Mouse (Mus musculus) Muller cell, postnatal 12 days (primary cell): ENCODE results near the gene Nhsl1.
"Not testable (repeated sequence)": the region's sequence is repeated elsewhere in the genome, so short reads cannot be mapped to it uniquely, and the experiment has no call there.

Experiments
- DNase-seq: peaks from one replicate; pipeline ENCODE4 v3.0.0-alpha.2; 2015; ENCODE audit errors: inconsistent ontology term

Gene Nhsl1

DNA sequence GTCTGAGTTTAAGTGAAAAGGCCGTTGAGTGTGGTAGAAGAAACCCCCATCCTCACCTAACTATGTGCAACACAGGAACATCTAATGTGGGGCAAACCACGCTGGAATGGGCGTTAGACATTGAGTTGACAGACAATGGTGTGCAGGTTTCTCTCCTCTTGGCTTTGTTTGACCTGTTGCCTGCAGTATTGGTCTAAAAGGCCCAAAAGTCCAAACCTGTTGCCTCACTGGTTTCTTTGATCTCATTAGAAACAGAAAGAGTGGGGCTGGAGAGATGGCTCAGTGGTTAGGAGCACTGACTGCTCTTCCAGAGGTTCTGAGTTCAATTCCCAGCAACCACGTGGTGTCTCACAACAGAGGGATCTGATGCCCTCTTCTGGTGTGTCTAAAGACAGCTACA, 210.4 kb downstream of the Nhsl1 start:
- no peak for DNase-seq

DNA sequence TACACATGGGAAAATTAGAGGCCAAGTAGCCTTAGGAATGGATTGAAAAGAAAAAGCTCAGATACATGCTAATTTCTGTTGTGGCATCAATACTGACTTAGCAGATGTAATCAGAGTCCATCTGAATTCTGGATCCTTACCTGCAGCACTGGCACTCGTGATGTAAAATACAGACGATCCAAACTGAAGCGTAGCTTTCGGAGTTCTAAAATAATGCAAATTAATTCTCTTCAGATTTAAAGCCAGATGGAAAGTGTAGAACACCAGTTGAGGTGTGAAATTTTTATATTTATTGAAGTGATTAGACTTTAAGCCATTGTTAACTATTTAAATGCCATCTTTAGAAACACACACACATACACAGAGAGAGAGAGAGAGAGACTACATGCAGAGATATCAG, 211.4 kb downstream of the Nhsl1 start:
- no peak for DNase-seq

DNA sequence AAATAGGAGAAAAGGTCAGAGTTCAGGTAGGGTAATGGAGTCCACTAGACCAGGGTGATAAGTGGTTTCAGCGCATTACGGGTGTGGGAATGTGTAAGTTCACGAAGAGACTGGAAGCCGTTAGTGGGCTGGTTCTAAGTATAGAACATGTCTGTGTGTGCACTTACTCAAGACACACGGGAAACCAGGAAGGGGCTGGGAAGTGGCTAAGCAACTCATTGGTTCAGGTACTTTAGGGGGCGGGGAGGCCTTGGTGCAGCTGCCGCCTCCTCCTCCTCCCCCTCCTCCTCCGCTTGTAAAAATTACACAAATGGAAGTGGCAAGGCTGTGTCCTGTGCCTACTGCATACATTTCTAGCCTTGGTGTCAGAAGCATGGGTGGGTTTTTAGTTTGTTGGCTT, 213.5 kb downstream of the Nhsl1 start:
- no peak for DNase-seq

DNA sequence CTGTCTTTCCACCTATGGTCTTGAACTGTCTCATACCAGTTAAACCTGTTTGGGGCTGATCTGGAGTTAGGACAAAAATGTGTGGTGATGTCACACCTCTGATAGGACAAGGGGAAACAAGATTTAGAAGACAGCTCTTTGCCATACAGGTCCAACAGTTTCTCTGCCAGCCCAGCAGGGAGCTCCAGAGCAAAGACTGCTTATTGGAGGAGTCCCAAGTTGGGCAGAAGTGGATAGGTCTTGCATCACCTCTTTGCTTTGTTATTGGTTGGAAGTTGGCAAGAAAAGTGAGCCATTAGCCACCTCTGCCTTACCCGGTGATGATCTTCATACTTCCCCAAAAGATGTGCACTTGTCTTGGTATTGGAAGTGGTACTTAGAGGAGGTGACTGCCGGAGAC, 218.1 kb downstream of the Nhsl1 start:
- no peak for DNase-seq

DNA sequence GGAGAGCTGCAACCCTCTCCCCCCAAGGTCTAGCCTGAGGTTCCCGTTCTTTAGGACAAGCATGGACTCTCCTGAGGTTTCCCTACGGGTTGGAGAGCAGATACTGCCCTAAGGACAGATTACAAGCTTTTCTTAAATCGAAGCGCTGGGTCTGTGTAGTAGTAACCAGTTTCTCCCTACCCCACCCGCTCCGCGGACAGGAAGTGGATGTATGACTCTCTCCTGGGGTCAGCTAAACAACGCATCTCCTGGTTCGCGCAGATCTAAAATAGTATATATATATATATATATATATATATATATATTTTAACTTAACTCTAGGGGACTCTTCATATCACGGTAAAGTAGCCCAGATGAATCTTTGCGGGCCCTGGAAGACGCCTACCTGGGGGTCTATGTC, 226.5 kb downstream of the Nhsl1 start:
- DNase-seq = no peak

DNA sequence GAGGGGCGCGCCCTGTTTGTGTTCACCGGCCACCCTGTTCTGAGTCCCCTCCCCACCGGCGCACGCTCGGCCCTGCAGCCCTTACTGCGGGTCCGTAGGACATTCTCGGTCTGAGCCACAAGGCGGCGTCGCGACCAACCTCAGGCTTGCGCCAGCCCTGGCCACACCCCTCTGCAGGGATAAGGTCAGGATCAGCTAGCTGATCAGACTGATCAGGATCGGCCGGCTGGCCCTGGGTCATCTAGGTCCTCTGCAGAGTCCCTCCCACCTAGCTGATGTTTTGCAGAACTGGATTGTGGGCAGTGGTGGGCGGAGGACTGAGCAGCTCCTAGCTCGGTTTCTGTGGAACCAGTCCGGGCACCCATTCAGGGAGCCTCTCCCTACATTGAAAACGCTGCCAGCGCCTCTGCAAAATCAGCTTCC, 227.0 kb downstream of the Nhsl1 start, which contains the start of gene Hebp2:
Hebp2 (minus strand) TSS at position 264 of the 423 bp plus-strand sequence.
- peak; percentile 76 for DNase-seq

DNA sequence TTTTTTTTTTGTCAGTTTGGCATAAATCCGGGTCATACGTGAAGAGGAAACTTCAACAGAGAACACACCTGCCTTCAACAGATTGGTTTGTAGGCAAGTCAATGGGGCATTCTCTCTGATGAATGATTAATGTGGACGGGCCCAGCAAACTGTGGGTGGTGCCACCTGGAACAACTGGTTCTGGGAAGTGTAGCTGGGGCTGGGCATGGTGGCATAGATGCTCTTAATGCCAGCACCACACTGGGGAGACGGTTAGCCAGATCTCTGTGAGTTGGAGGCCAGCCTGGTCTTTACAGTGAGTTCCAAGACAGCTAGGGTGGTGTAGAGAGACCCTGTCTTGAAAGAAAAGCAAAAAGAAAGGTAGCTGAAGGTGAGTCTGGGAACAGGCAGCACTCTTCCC, 228.6 kb downstream of the Nhsl1 start:
- no peak for DNase-seq

DNA sequence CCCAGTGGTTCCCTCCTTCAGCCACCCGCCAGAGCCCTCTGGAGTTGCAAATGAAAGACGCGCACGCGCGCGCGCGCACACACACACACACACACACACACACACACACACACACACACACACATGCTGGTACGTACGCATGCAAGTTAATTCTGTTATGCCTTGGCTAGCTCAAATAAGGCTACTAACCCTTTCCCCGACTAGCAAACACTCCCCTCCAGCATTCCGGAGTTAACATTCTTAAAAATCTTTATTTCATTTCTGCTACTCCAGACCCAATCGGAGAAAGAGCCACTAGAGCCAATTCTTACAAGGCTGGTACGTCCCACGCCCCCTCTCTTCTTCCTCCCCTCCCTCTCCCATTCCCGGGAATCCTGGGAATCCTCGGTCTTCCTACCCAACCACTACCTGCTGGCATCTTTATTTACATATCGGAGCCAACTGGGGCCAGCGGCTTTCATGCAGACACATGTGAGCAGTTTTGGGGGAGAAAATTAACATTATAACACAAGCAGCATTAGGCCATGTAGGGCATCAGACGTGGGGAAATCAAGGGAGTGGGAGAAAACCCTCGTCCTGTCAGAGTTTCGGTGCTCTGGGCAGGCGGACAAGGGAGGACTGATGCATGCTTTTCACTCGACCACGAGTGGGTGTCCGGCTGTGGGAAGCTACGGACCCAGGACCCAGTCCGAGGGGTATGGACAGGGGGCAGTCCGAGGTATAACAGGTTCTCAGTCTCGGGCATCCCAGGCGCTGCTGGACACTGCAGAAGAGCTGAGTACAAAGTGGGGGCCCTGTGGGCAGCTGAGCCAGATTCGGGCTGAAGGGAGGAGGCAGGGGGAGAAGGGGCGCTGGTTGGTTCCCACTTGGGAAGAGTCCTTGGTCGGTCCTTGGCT, 230.8 kb downstream of the Nhsl1 start:
- DNase-seq = peak; percentile 78

DNA sequence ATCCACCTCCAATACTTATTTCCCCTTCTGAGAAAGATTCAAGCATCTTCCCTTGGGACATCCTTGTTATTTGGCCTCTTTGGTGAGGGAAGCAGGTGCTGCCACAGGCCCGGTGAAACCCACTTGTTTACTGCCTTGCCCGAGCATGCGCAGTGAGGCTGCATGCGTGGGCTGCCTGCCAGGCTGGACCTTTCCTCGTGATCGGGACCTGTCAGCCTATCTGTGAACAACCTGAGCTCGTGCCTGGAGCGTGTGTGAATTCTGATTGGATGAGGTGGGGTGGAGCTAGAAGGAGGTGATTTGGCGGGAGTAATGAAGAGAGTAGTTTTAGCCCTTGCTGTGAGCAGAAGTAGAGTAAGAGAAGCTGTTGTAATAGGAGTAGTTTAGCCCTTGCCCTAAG, 240.3 kb downstream of the Nhsl1 start:
- DNase-seq = not testable (repeated sequence)

DNA sequence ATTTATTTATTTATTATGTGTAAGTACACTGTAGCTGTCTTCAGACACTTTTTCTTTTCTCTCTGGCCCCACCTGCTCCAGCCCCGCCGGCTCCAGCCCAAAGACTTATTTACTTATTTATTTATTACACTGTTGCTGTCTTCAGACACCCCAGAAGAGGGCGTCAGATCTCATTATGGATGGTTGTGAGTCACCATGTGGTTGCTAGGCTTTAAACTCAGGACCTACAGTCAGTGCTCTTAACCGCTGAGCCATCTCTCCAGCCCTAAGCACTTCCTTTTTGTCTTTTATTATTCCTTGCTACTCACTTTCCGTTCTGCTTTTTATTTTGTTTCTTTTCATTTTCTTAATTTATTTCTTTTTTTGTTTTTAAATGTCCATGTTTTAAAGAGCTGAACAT, 242.7 kb downstream of the Nhsl1 start:
- no peak for DNase-seq

DNA sequence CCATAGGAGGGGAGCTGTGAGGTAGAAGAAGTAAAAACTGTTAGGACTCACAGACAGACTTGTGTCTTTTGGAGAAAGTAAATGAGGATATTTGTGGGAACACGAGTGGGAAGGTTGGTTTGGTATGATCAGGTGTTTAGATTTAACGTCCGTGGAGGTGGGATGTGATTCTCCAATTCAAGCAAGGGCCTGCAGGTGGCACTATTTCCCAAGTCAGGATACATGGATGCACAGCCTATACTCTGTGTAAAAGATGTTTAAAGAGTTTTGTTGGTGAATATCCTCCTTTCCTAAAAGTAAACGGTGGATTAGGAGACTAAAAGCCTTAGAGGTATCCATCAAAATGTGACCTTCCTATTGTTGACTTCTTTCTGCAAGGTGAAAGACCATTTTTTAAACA, 244.2 kb downstream of the Nhsl1 start:
- DNase-seq = no peak

DNA sequence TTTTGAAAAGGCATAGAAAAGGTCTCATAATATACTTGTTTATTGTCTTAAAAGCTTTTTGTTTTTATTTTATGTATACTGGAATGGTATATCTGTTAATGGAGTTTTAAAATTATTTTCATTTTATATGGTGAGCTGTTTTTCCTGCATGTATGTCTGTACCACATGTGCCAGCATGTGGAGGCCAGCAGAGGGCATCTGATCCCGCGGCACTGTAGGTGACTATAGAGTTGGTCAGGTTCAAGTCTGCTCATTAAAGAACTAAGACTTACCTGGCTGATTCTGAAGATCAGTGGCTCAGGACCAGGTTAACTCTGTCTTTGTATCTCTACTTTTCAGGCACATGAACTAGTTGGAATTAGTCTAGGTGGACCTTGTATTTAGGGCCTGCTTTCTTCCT, 253.8 kb downstream of the Nhsl1 start:
- no peak for DNase-seq
